ENCODE assay signal across 10 mouse cellular contexts in the genomic region with DNA sequence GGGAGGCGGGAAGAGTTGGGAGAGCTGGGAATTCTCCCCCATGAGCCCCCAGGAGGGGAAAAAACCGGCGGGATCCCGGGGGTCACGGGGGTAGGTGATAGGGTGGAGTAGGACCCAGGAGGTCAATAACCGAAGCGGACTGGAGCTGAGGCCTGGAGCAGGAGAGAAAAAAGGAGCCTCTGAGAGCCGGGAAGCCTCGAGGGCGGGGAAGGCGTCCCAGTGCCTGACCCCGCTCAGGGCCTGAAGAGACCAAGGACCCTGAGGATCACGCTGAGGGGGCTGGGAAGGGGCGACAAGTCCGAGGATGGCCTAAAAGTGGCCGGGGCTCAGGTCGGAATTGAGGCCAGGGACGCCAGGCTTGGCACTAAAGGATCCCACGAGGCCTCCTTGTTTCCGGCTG. TPM values are rescaled to one million over a fixed set of nuclear protein-coding genes. Genes with fewer than 3 reads are reported as not detected.
A peak's percentile ranks its signal among the peaks of the same experiment; 100 is the strongest.
DNase-seq lines count a peak whose midpoint lies in the region; TF ChIP-seq lines count a peak whose summit lies in the region.
"Had no signal": no experiment of that assay in that cellular context is flagged by ENCODE, and none has a peak within 500 bp of the region (broad histone marks: within the 10 kb centered on the region; RNA-seq: fewer than 3 reads in every experiment).

No protein-coding gene starts in this region.

- peak; percentile 19 to 49 for DNase-seq in cerebellum, postnatal 10 days
- no peak for DNase-seq in cerebellum, adult 8-10 months
- DNase-seq in thymus, adult 2 months = peak; percentile 1
- DNase-seq in thymus, postnatal 4 days = no peak
- DNase-seq in limb, embryonic 10.5 days (ENCODE audit: low spot score) = no peak
- DNase-seq in layer of hippocampus, adult 8-10 months (ENCODE audit: low spot score in 2 of 2) = no peak
- no peak for DNase-seq in cerebellum, postnatal 4 days (ENCODE audit: low spot score in 2 of 2)
- no peak for DNase-seq in MN1 (ENCODE audit: low spot score)
- DNase-seq: kidney, postnatal 14 days had no signal

- H3K27me3 ChIP-seq in thymus, adult 2 months (ENCODE audit: control insufficient read depth, insufficient read depth, low read length) = peaks cover 60% of the 10 kb centered on the region
- peaks cover 94% of the 10 kb centered on the region for H3K27me3 ChIP-seq in limb, embryonic 10.5 days (ENCODE audit: low read depth, poor library complexity, severe bottlenecking)

- no peak for TF ChIP-seq POLR2A in thymus, adult 2 months (IDR thresholded peaks at IDR 0.05; ENCODE audit: control insufficient read depth, extremely low read depth, insufficient read depth, low read length, poor library complexity)

- H3K27ac ChIP-seq in thymus, adult 2 months (ENCODE audit: control insufficient read depth, insufficient read depth, low read length) = no peak overlapping the region
- 0 out of 2 replicates have a peak overlapping the region, but pooled peaks have one; percentile 26 for H3K27ac ChIP-seq in limb, embryonic 10.5 days

- H3K4me3 ChIP-seq in thymus, adult 2 months (ENCODE audit: control insufficient read depth, insufficient read depth, low read length) = no peak overlapping the region
- H3K4me3 ChIP-seq in limb, embryonic 10.5 days = peak overlapping the region; percentile 40
- H3K4me3 ChIP-seq: erythroblast, embryonic 14.5 days had no signal

- no peaks in the 10 kb centered on the region for H3K36me3 ChIP-seq in thymus, adult 2 months (ENCODE audit: control insufficient read depth, insufficient read depth, low read length)
- H3K36me3 ChIP-seq in limb, embryonic 10.5 days = no peaks in the 10 kb centered on the region

- H3K4me1 ChIP-seq in thymus, adult 2 months (replicated peaks; ENCODE audit: control insufficient read depth, insufficient read depth, low read length) = peaks cover 18% of the 10 kb centered on the region
- H3K4me1 ChIP-seq in limb, embryonic 10.5 days = peaks cover 81% of the 10 kb centered on the region

- H3K9me3 ChIP-seq in limb, embryonic 10.5 days (replicated peaks) = no peaks in the 10 kb centered on the region

- TF ChIP-seq CTCF in thymus, adult 2 months (IDR thresholded peaks at IDR 0.05; ENCODE audit: borderline replicate concordance, control insufficient read depth, extremely low read depth, insufficient read depth, low read length, poor library complexity) = no peak

- WGBS in thymus, adult 2 months = 14% methylated on average over 20 of the region's 20 CpGs
- WGBS in limb, embryonic 10.5 days = 2% methylated on average over 20 of the region's 20 CpGs

RNA-seq across cellular contexts. Expression of gene Dlx2, which starts 2.6 kb away (rescaled TPM):
- 0.12 and 0.17 TPM in 2 replicates for polyA plus RNA-seq in thymus, adult 2 months (2012; rRNA removed)
- 4.9 and 7.2 TPM in 2 replicates for polyA plus RNA-seq in limb, embryonic 10.5 days (2016; fragmentation: Nextera tagmentation; extraction: Ambion mirVana)
- total RNA-seq in layer of hippocampus, adult 8-10 months (2022) = 1 to 10 TPM; 3.6 to 4.9 (median 4.7) TPM

RNA-seq across cellular contexts. Expression of gene Dlx1, which starts 16.0 kb away (rescaled TPM):
- 0.78 and 0.99 TPM in 2 replicates for polyA plus RNA-seq in thymus, adult 2 months (2012; rRNA removed)
- polyA plus RNA-seq in limb, embryonic 10.5 days (2016; fragmentation: Nextera tagmentation; extraction: Ambion mirVana) = 5.7 and 9.0 TPM in 2 replicates
- total RNA-seq in layer of hippocampus, adult 8-10 months (2022) = 10 to 100 TPM; 14.0 to 16.3 (median 15.2) TPM

Comparison
In these comparisons a context has a peak if more than half of its experiments do, and no peak if none do; other contexts are left out.
1. DNase-seq: peak in cerebellum, postnatal 10 days (2 of 2) and thymus, adult 2 months (single experiment); none in cerebellum, adult 8-10 months (single experiment), thymus, postnatal 4 days (single experiment), limb, embryonic 10.5 days (single experiment), layer of hippocampus, adult 8-10 months (0 of 2), cerebellum, postnatal 4 days (0 of 2) and MN1 (single experiment).